Mouse (Mus musculus): ENCODE data around the gene Rsg1. TPM values are rescaled to one million over a fixed set of nuclear protein-coding genes. Genes with fewer than 3 reads are reported as not detected.

Gene Rsg1
- total RNA-seq, 2 experiments from 2014 or later: 2.7 to 4.0 TPM

DNA sequence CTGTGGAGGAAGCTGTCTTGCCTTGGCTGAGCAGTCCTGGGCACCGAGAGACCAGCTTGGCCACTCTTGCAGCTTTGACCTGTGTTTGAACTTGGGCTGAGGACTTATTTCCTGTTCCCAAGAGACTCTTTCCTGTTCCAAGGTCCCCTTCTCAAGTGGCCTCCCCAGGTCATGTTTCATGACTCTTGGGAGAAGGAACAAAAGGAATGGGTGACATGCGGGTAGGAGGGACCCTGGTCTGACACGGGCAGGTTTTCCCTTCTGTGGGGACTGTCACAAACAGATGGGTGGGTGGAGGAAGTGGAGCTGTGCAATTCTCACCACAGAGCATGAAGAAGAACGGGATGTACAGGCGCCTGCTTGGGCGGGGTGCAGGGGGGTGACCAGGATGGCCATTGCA is 58.0 kb downstream of the Rsg1 start:
- no peak for DNase-seq (ENCODE audit: extremely low spot score in 1 of 2, low spot score in 1 of 2)

GRCm38 (mm10) chr4:141272878-141273277 is 59.1 kb downstream of the Rsg1 start:
- no peak for DNase-seq (ENCODE audit: extremely low spot score in 1 of 2, low spot score in 1 of 2)

- DNase-seq (ENCODE audit: extremely low spot score in 1 of 2, low spot score in 1 of 2): peak; percentile 76 to 88
Measured at GRCm38 (mm10) chr4:141273296-141273695, 59.5 kb downstream of the Rsg1 start.

- DNase-seq (ENCODE audit: extremely low spot score in 1 of 2, low spot score in 1 of 2): peak in 1 of 2 experiments; percentile 11
Measured at GRCm38 (mm10) chr4:141274485-141275341, 61.0 kb downstream of the Rsg1 start.

Other genes with a start within 250 kb of the Rsg1 start
- 100 to 1,000 TPM; 168 to 172 TPM for gene Atp13a2, start 227.1 kb upstream of the Rsg1 start, total RNA-seq (2021)
- gene Mfap2, start 203.5 kb upstream of the Rsg1 start, total RNA-seq (2021): 1 to 10 TPM; 5.2 to 5.7 TPM
- 10 to 100 TPM; 46.3 to 73.9 TPM for gene Crocc, start 153.4 kb upstream of the Rsg1 start, total RNA-seq (2021)
- gene Necap2, start 135.6 kb upstream of the Rsg1 start, total RNA-seq (2021): 10 to 100 TPM; 41.2 to 46.5 TPM
- under 1 TPM; 0.17 to 0.21 TPM for gene Spata21, start 125.6 kb upstream of the Rsg1 start, total RNA-seq (2021)
- gene Szrd1, start 74.2 kb upstream of the Rsg1 start, total RNA-seq (2021): 10 to 100 TPM; 51.7 to 58.6 TPM
- gene Fbxo42, start 66.0 kb upstream of the Rsg1 start, total RNA-seq (2021): 10 to 100 TPM; 25.2 to 25.8 TPM
- gene Arhgef19, start 25.5 kb downstream of the Rsg1 start, total RNA-seq (2021): 10 to 100 TPM; 15.1 to 21.6 TPM
- 1 to 10 TPM in 1 of 2 experiments, under 1 TPM in 1; 0.99 to 1.4 TPM for gene Epha2, start 87.3 kb downstream of the Rsg1 start, total RNA-seq (2021)
- gene Fam131c, start 154.3 kb downstream of the Rsg1 start, total RNA-seq (2021): 1 to 10 TPM; 2.8 to 3.1 TPM
- under 1 TPM in 1 of 2 experiments, not detected in 1; 0.23 TPM for gene Clcnka, start 184.8 kb downstream of the Rsg1 start, total RNA-seq (2021)
- not detected for gene Clcnkb, start 202.1 kb downstream of the Rsg1 start, total RNA-seq (2021)
- not detected for gene Hspb7, start 206.8 kb downstream of the Rsg1 start, total RNA-seq (2021)
- 1 to 10 TPM; 3.5 to 4.7 TPM for gene Srarp, start 222.1 kb downstream of the Rsg1 start, total RNA-seq (2021)
- gene Zbtb17, start 230.7 kb downstream of the Rsg1 start, total RNA-seq (2021): 10 to 100 TPM; 32.2 to 33.6 TPM